Mouse (Mus musculus) induced T-regulatory cell, adult 2 months (primary cell): ENCODE measurements around the gene Mpp3.
A peak's percentile ranks its signal among the peaks of the same experiment; 100 is the strongest.

Source experiments
- DNase-seq: peaks from one replicate; pipeline ENCODE4 v3.0.0-alpha.2; 2012; ENCODE audit warnings: low read depth

Mpp3 gene

GRCm38 (mm10) chr11:101974923-101975322, 53.3 kb downstream of the Mpp3 start:
- no peak for DNase-seq

- no peak for DNase-seq
Observed at GRCm38 (mm10) chr11:101974181-101974580, 54.1 kb downstream of the Mpp3 start.

GRCm38 (mm10) chr11:101973496-101973895, 54.8 kb downstream of the Mpp3 start:
- no peak for DNase-seq

DNA sequence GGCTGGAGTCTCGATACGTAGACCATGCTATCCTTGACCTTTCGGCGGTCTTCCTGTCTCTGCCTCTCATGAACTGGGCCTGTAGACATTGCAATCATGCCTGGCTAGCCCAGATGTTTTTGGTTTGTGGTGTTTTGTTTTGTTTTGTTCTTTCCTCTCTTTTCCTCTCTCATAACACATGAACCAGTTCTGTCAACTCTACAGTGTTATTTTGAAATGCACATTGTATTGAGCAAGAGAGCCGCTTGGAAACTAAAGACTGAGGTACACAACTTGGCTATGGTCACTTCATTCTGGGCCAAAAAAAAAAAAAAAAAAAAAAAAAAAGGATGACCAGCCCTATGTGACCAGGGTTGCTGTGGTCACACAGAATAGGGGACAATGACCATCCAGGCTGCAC, 55.6 kb downstream of the Mpp3 start:
- no peak for DNase-seq

DNA sequence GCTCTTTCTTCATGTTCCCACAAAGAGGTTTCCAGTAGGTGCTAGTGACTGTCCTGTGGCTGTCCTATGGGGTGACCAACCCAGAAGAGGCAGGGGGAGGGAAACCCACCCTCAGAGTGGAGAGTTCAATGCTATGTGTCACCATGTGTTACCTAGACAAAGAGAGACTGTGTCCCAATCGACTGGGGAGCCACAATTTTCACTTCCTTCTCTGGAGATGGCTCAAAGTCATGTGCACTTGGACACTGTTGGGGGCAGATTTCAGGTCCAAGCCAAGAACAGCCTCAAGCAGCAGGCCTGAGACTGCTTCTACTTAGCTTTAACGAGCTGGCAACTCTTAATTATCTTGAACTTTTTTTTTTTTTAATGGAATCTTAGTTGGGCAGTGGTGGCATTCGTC, 56.2 kb downstream of the Mpp3 start:
- DNase-seq = no peak

GRCm38 (mm10) chr11:101971410-101971809, 56.9 kb downstream of the Mpp3 start:
- peak; percentile 65 for DNase-seq

DNA sequence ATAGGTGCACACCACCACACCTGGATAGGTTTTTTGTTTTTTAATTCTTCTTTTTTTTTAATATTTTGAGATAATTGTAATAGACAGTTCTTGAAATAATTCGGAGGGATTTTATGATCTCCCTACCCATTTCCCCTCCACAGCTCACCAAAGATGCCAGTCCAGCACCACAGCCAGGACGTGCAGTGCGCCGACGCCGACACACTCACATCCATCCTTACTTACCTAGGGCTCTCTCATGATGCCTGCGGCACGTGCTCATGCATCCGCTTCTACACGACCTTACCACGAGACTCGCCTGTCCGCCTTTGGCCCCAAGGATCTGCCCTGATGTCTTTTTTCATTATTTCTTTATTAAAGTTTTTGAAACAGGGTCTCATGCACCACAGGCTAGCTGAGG, 58.4 kb downstream of the Mpp3 start:
- DNase-seq = no peak

GRCm38 (mm10) chr11:101968791-101969190, 59.5 kb downstream of the Mpp3 start:
- DNase-seq = peak; percentile 87

DNA sequence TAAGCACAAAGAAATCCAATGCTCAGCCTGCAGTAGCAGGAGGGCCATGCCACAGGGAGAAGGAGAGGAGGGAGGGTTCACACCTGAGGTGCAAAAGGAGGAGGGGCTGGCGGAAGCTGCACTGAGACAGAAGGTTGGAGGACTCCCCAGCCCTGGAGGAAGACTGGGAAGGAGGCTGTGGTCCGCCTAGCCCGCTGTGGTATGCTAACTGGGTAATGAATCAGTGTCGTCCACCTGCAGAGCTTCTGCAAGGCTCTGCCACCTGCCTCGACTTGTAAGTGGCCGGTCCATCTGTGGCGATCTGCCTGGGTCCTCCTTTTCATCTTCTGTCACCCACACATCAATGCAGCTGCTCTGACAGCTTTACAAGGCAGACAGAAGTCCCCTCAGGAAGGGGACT, 60.0 kb downstream of the Mpp3 start:
- DNase-seq = no peak

- DNase-seq = no peak
Observed at GRCm38 (mm10) chr11:101966965-101967614, 61.2 kb downstream of the Mpp3 start, which contains the start of gene Sost. Sost (minus strand) TSS chr11:101967015.

GRCm38 (mm10) chr11:101965553-101965952, 62.7 kb downstream of the Mpp3 start:
- DNase-seq = no peak

GRCm38 (mm10) chr11:101964647-101965046, 63.6 kb downstream of the Mpp3 start:
- no peak for DNase-seq

- no peak for DNase-seq
Observed at GRCm38 (mm10) chr11:101963473-101964291, 64.6 kb downstream of the Mpp3 start.

DNA sequence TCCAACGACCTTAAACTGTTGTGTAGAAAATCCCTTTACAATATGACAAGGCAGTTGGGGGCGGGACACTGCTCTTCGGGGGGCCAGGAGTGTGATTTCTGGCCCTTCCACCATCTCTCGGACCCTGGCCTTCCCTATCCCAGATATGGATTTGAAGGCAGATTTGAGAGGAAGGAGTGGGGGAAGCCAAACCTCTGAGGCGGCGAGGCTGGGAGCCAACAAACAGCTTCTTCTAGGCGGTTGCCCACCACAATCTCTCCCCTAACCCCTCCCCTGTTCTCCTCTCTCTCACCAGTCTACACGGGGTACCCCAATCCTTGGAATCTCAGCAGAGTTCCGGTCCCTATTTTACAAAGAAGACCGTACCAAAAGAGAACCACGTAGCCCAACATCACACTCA, 65.2 kb downstream of the Mpp3 start:
- no peak for DNase-seq

- DNase-seq = no peak
Observed at GRCm38 (mm10) chr11:101957476-101957875, 70.8 kb downstream of the Mpp3 start.

DNA sequence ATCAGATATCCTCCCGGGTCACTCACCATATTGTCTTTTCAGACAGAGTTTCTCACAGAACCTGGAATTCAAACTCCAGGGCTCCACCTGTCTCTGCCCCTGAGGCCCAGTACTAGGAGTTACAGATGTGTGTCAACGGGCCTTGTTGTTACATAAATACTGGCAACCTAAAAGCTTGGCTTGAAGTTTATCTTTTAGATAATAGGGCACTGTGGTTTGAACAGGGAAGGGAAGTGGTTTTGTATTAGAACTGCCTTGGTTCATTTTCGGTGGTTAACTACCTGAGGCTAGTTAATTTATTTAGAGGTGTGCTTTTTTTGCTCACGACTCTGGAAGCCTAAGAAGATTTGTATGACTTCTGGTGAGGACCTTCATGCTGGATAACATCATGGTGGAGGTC, 74.8 kb downstream of the Mpp3 start:
- no peak for DNase-seq

DNA sequence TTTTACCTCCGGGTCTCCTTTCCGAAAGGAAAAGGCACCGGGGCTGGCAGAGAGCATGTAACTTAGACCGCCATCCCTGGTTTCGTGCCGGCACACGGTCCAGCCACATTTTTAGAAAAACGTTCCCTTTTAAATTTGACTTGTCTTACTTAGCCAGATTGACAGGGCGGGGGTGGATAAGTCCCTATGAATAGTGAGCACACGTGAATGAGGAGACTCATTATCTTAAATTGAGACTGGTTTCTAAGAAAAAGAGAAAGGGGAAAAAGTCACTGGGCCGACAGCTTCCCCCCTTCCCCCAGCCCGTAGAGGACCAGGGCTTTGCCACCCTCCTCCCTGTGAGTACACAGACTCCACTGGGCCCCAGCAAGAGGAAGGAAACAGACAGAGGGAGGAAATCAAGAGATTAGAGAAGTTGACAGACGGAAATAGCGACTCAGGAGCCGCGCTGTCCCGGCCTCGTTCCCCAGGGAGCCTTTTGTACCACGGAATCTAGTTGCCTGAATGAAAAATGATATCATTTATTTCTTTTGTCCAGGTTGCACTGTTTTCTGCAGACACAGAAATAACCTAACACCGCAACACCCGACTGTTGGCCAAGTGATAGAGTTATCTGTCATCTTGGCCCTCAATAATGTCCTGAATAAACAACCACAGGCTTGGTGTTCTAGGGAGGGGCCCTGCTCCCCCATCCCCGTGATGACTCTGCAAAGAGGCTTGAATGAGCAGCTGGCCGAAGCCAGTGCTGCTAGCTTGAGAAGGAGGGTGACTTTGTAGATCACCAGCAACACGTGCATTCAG, 75.5 kb downstream of the Mpp3 start:
- DNase-seq = peak; percentile 27

DNA sequence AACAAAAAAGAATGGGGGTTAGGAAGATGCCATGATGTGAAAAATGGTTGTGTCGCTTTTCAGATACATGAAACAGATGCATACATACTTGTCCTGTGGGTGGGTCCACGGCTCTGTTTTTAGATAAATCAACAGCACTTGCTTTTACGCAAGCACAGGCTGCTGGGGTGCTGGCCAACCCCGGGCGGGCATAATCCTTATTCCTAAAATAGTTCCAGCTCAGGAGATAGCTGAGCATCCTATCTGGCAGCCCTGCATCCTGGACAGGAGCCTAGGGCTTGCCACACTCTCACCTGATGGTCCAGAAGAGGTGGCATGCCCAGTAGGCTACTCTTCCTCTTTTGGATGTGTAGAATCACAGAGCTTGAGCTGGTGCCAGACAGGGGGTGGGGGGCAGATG, 78.2 kb downstream of the Mpp3 start:
- no peak for DNase-seq
